In the genomic region with DNA sequence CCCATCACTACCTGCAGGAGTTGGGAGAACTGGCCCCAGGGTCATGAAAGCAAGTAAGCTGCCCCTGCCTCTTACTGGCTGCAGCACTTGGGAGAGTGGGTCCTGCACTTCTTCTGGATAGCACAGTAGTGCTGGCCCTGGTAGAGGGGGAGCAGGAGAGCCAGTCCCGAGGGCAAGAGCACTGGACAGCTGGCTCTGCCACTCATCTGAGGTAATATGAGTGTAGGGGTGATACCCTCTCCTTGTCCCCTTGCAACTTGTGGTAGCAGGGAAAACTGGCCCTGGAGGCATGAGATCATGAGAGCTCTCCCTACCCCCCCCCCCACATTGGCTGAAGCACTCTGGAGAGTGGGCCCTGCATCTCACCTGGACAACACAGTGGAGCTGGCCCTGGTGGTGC, we compare ENCODE assay signal across 15 mouse cellular contexts.
"Had no signal": no experiment of that assay in that cellular context is flagged by ENCODE, and none has a peak within 500 bp of the region (broad histone marks: within the 10 kb centered on the region; RNA-seq: fewer than 3 reads in every experiment).

No protein-coding gene starts in this region.

- H3K4me3 ChIP-seq: neural tube, embryonic 13.5 days; neural tube, embryonic 15.5 days; stomach, embryonic 15.5 days had no signal

- H3K4me1 ChIP-seq: stomach, embryonic 15.5 days had no signal

- H3K9me3 ChIP-seq: neural tube, embryonic 13.5 days; neural tube, embryonic 15.5 days; stomach, embryonic 15.5 days had no signal

- H3K4me2 ChIP-seq: neural tube, embryonic 13.5 days; neural tube, embryonic 15.5 days; stomach, embryonic 15.5 days had no signal

- H3K27me3 ChIP-seq: stomach, embryonic 15.5 days had no signal

- H3K36me3 ChIP-seq: neural tube, embryonic 15.5 days; stomach, embryonic 15.5 days had no signal

- H3K9ac ChIP-seq: neural tube, embryonic 13.5 days; neural tube, embryonic 15.5 days; stomach, embryonic 15.5 days had no signal

- H3K27ac ChIP-seq: neural tube, embryonic 13.5 days; neural tube, embryonic 15.5 days; stomach, embryonic 15.5 days; stomach, postnatal 0 days had no signal

- DNase-seq: retina, postnatal 1 day; right cerebral cortex, adult 18-20 months; right cerebral cortex, postnatal 14 days; right cerebral cortex, postnatal 25 days; right cerebral cortex, postnatal 4 days; thymus, adult 18-20 months; thymus, adult 2 months; thymus, postnatal 14 days; thymus, postnatal 25 days; thymus, postnatal 36 days; thymus, postnatal 4 days had no signal
